Mouse (Mus musculus) heart, embryonic 15.5 days (tissue): Measurements from ENCODE around the gene Col9a3. TPM values are rescaled to one million over a fixed set of nuclear protein-coding genes. Genes with fewer than 3 reads are reported as not detected.

ENCODE experiments used
- ATAC-seq: fragments of 200-750 bp; cut with Nextera tagmentation; replicated peaks from 2 replicates; pipeline ENCODE4 v1.8.0; 2017; ENCODE audit warnings: low read depth, moderate TSS enrichment; ENCODE audit not compliant: insufficient number of reproducible peaks, insufficient read depth, low FRiP score
- H3K27ac ChIP-seq: fragments of 300-500 bp; sonication (generic); 2 replicates; pipeline ENCODE4 v1.5.1; 2015; ENCODE audit warnings: mild to moderate bottlenecking, inconsistent platforms
- H3K27me3 ChIP-seq: fragments of 300-500 bp; sonication (generic); 2 replicates; pipeline ENCODE4 v1.6.1; 2015; ENCODE audit warnings: inconsistent platforms
- H3K36me3 ChIP-seq: fragments of 300-500 bp; sonication (generic); 2 replicates; pipeline ENCODE4 v1.6.1; 2015; ENCODE audit warnings: mild to moderate bottlenecking, inconsistent platforms
- H3K4me1 ChIP-seq: fragments of 300-500 bp; sonication (generic); replicated peaks from 2 replicates; pipeline ENCODE4 v1.6.1; 2015; ENCODE audit warnings: inconsistent platforms
- H3K4me2 ChIP-seq: fragments of 300-500 bp; sonication (generic); 2 replicates; pipeline ENCODE4 v1.6.1; 2015; ENCODE audit warnings: inconsistent platforms, mild to moderate bottlenecking, moderate library complexity
- H3K4me3 ChIP-seq: fragments of 300-500 bp; sonication (generic); 2 replicates; pipeline ENCODE4 v1.5.1; 2015; ENCODE audit warnings: mild to moderate bottlenecking, inconsistent platforms
- H3K9ac ChIP-seq: fragments of 300-500 bp; sonication (generic); 2 replicates; pipeline ENCODE4 v1.6.1; 2015; ENCODE audit warnings: mild to moderate bottlenecking, inconsistent platforms
- H3K9me3 ChIP-seq: fragments of 300-500 bp; sonication (generic); replicated peaks from 2 replicates; pipeline ENCODE4 v1.6.1; 2016; ENCODE audit warnings: inconsistent platforms
- WGBS: fragments of 180-500 bp; shearing (Covaris S2); methylation state at CpG from one replicate; pipeline ENCODE4 v1.1.7; 2015; ENCODE audit warnings: mixed read lengths; 5-methylcytosine and 5-hydroxymethylcytosine counted together
- polyA plus RNA-seq: library from polyadenylated mRNA; unstranded; fragments of >200 nt; fragmentation: Nextera tagmentation; extraction: Ambion mirVana; gene quantifications from 2 replicates; pipeline ENCODE4 v1.2.1, GENCODE M21; 2015

Col9a3 gene
- polyA plus RNA-seq, 1 experiment from 2014 or later: 12.7 TPM

GRCm38 (mm10) chr2:180581002-180581401, 16.6 kb upstream of the Col9a3 start, which contains the start of gene Mrgbp:
TSS of gene Mrgbp (plus strand) at chr2:180581304.
- WGBS: 66% methylated on average over 3 of the region's 3 CpGs
- H3K27ac ChIP-seq: no peak within 1 kb of the TSS
- peaks cover 18% of the 10 kb centered on the region for H3K4me1 ChIP-seq
- H3K4me3 ChIP-seq: no peak within 1 kb of the TSS
- H3K27me3 ChIP-seq: peaks cover 8% of the 10 kb centered on the region; the same call in 1 of the 2 replicates
- H3K4me2 ChIP-seq: no peak within 1 kb of the TSS
- no peak within 1 kb of the TSS for H3K9ac ChIP-seq
- H3K36me3 ChIP-seq: peaks cover 14% of the 10 kb centered on the region
- no peak for ATAC-seq
- no peaks in the 10 kb centered on the region for H3K9me3 ChIP-seq

GRCm38 (mm10) chr2:180582481-180583153, 15.0 kb upstream of the Col9a3 start:
- peak; percentile 77 for ATAC-seq
- H3K27me3 ChIP-seq: peaks cover 8% of the 10 kb centered on the region; the same call in 1 of the 2 replicates
- WGBS: under 1% methylated on average over 55 of the region's 57 CpGs
- peak overlapping the region; percentile 81 for H3K4me2 ChIP-seq
- peaks cover 18% of the 10 kb centered on the region for H3K4me1 ChIP-seq
- peak overlapping the region; percentile 80 for H3K4me3 ChIP-seq
- peak overlapping the region; percentile 90 for H3K9ac ChIP-seq
- peaks cover 21% of the 10 kb centered on the region for H3K36me3 ChIP-seq
- H3K9me3 ChIP-seq: no peaks in the 10 kb centered on the region
- H3K27ac ChIP-seq: peak overlapping the region; percentile 75

- ATAC-seq: no peak; the same call in 1 of the 2 replicates
These were observed 14.5 kb upstream of the Col9a3 start for GRCm38 (mm10) chr2:180583154-180583507.

DNA sequence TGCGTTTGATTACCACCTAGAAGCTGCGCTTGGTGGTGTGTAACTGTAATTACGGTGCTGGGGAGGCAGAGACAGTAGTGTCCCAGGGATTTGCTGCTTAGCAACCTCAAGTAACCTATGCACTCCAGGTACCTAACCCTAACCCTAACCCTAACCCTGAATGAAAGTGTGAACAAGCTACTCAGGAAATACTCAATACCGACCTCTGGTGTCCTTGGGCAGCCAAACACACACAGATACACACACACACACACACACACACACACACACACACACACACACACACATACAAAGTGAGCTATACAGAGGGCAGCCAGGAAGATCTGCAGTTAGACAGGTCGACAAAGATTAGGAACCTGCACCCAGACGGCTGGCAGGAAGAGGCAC, 8.9 kb upstream of the Col9a3 start:
- WGBS: 45% methylated on average over 6 of the region's 6 CpGs
- peak overlapping the region; percentile 93 for H3K27ac ChIP-seq
- H3K9me3 ChIP-seq: no peaks in the 10 kb centered on the region
- H3K4me3 ChIP-seq: peak overlapping the region; percentile 99
- H3K27me3 ChIP-seq: no peaks in the 10 kb centered on the region
- peak; percentile 8; the same call in 1 of the 2 replicates for ATAC-seq
- H3K9ac ChIP-seq: peak overlapping the region; percentile 98
- H3K36me3 ChIP-seq: peaks cover 49% of the 10 kb centered on the region
- peak overlapping the region; percentile 85 for H3K4me2 ChIP-seq
- H3K4me1 ChIP-seq: peaks cover 17% of the 10 kb centered on the region

More at GRCm38 (mm10) chr2:180583154-180583507, 14.5 kb upstream of the Col9a3 start:
- H3K4me3 ChIP-seq: peak overlapping the region; percentile 80
- WGBS: 24% methylated on average over 7 of the region's 7 CpGs
- peaks cover 21% of the 10 kb centered on the region for H3K36me3 ChIP-seq
- H3K9ac ChIP-seq: peak overlapping the region; percentile 90
- H3K27ac ChIP-seq: no peak overlapping the region
- H3K4me1 ChIP-seq: peaks cover 18% of the 10 kb centered on the region
- peaks cover 8% of the 10 kb centered on the region; the same call in 1 of the 2 replicates for H3K27me3 ChIP-seq
- H3K9me3 ChIP-seq: no peaks in the 10 kb centered on the region
- peak overlapping the region; percentile 81 for H3K4me2 ChIP-seq

DNA sequence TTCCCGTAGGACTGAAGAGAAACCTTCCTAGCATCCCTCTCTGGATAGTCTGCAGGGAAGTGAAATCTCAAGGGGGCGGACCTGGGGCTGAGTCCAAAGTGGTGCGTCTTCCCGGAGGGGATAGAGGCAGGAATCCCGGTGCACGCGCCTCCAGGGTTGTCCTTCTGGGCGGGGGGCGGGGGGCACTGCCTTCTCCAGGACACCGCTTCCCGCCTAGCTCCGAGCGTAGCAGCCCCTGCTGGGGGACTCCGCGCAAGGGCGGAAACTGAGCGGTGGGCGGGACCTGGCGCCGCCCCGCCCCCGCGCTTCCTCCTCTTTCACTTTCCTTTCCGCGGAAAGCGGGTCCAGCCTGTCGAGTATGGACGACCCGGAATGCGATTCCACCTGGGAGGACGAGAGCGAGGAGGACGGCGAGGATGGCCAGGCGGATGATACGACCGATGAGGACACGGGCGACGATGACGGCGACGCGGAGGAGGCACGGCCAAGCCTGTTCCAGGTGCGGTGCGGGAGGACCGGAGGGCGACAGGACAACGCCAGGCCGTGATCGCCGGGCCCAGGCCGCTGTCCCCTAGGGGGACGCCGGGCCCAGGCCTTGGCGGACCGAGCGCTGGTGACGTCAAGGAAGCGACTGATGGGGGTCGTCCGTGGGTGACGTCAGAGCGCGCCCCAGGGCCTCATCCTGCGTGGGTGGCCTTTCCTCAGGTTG, 8.3 kb upstream of the Col9a3 start, which contains the start of gene Ogfr:
Gene Ogfr, plus strand, starts transcription at position 123 of the 709 bp plus-strand sequence.
- Histone ChIP-seq H3K36me3 (peaks cover 54% of the 10 kb centered on the region), H3K4me3 (peak within 1 kb of the TSS; percentile 99)
- under 1% methylated on average over 63 of the region's 67 CpGs for WGBS

DNA sequence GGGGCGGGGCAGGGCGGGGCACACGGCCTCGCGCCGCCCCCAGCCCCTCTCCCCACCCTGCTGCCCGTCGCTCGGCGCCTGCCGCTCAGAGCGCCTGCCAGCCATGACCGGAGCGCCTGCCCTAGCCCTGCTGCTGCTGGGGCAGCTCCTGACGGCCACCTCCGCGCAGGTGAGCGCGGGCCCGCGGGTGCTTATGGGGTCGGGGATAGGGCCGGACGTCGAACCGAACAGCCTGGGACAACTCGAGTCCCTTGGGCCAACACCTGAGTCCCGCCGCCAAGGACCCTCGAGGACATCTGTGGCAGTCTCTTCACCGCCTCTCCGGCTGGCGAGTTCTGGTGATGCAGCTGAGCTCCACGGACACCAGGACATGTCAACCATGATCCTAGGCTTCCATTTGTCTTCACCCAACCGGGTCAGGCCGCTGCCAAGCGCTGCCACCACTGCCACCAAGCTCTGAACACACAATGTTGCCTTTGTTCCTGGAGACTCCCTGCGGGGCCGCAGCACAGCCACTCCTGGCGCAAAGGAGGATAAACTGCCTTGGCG, 641 bp downstream of the Col9a3 start:
- Histone ChIP-seq H3K27me3 (peaks cover 48% of the 10 kb centered on the region), H3K36me3 (peaks cover 23% of the 10 kb centered on the region), H3K27ac (no peak overlapping the region), H3K9me3 (no peaks in the 10 kb centered on the region), H3K4me1 (peaks cover 19% of the 10 kb centered on the region), H3K9ac (peak overlapping the region; percentile 44), H3K4me3 (peak overlapping the region; percentile 39), H3K4me2 (peak overlapping the region; percentile 66)
- ATAC-seq: no peak
- 4% methylated on average over 37 of the region's 41 CpGs for WGBS

More for the DNA sequence above, 8.3 kb upstream of the Col9a3 start, which contains the start of gene Ogfr:
- Histone ChIP-seq H3K9ac (peak within 1 kb of the TSS; percentile 98), H3K27me3 (no peaks in the 10 kb centered on the region), H3K4me2 (peak within 1 kb of the TSS; percentile 85), H3K4me1 (peaks cover 13% of the 10 kb centered on the region), H3K27ac (peak within 1 kb of the TSS; percentile 93), H3K9me3 (no peaks in the 10 kb centered on the region)
- peak; percentile 90 for ATAC-seq

DNA sequence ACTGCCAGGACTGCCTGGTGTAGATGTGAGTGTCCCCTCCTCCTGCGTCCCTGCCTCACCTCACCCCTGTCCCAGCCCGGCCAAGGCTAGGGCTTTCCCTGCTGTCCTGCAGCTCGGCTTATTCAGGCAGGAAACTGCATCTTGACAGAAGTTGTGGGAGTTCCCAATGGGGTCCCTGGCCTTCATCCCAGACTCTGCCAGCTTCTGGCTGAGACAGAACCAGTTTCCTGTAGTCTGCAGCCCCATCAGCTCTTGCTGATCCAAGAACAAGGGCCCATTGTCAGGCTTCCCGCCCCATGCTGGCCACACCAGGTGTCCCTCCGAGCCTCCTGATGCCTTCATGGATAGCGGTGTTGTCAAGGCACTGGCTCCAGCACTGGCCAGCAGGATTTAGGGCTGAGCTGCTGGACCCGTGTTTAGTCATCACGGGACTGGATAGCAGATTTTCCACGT, 3.0 kb downstream of the Col9a3 start:
- no peaks in the 10 kb centered on the region for H3K9me3 ChIP-seq
- H3K27ac ChIP-seq: no peak overlapping the region
- peaks cover 28% of the 10 kb centered on the region for H3K4me1 ChIP-seq
- 26% methylated on average over 9 of the region's 9 CpGs for WGBS
- H3K27me3 ChIP-seq: peaks cover 48% of the 10 kb centered on the region
- peaks cover 2% of the 10 kb centered on the region; the same call in 1 of the 2 replicates for H3K36me3 ChIP-seq
- ATAC-seq: no peak
- H3K4me2 ChIP-seq: no peak overlapping the region
- no peak overlapping the region for H3K9ac ChIP-seq
- H3K4me3 ChIP-seq: no peak overlapping the region

DNA sequence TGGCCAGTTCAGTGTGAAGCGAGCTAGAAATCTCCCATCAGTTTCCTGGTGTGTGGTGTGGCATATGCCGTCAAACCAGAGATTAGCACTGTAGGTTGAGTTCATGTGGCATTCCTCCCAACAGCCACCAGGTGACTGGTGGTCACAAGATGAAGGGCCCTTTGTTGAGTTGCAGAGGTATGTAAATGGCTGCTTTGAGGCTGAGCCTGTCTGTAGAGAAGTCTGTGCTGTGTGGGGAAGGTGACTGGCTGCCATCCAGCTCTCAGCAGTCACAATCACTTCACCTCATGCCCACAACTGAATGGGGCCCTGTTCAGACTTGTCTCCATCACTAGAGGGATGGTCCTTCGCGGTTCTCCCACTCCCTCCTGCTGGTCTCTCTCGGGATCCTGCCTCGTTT, 7.2 kb downstream of the Col9a3 start:
- no peak overlapping the region for H3K4me3 ChIP-seq
- no peak overlapping the region for H3K4me2 ChIP-seq
- no peak for ATAC-seq
- WGBS: 43% methylated on average over 6 of the region's 6 CpGs
- no peaks in the 10 kb centered on the region for H3K36me3 ChIP-seq
- H3K4me1 ChIP-seq: peaks cover 17% of the 10 kb centered on the region
- peaks cover 10% of the 10 kb centered on the region; the same call in 1 of the 2 replicates for H3K27me3 ChIP-seq
- no peak overlapping the region for H3K9ac ChIP-seq
- H3K9me3 ChIP-seq: no peaks in the 10 kb centered on the region
- no peak overlapping the region for H3K27ac ChIP-seq

- Histone ChIP-seq H3K9me3 (no peaks in the 10 kb centered on the region), H3K4me2 (no peak overlapping the region), H3K36me3 (no peaks in the 10 kb centered on the region), H3K27me3 (no peaks in the 10 kb centered on the region; the same call in 1 of the 2 replicates), H3K4me1 (no peaks in the 10 kb centered on the region; the same call in 1 of the 2 replicates), H3K4me3 (no peak overlapping the region), H3K27ac (no peak overlapping the region), H3K9ac (no peak overlapping the region)
- 74% methylated on average over 4 of the region's 4 CpGs for WGBS
- ATAC-seq: no peak
These were observed 12.7 kb downstream of the Col9a3 start for GRCm38 (mm10) chr2:180610283-180610682.

- no peaks in the 10 kb centered on the region for H3K4me1 ChIP-seq
- ATAC-seq: no peak
- H3K9me3 ChIP-seq: no peaks in the 10 kb centered on the region
- no peak overlapping the region for H3K9ac ChIP-seq
- 67% methylated on average over 2 of the region's 2 CpGs for WGBS
- no peak overlapping the region for H3K4me2 ChIP-seq
- H3K4me3 ChIP-seq: no peak overlapping the region
- H3K36me3 ChIP-seq: no peaks in the 10 kb centered on the region
- no peak overlapping the region for H3K27ac ChIP-seq
- H3K27me3 ChIP-seq: no peaks in the 10 kb centered on the region; the same call in 1 of the 2 replicates
These were observed 14.3 kb downstream of the Col9a3 start for GRCm38 (mm10) chr2:180611882-180612281.
